Mouse (Mus musculus) myocyte (in vitro differentiated cells): Measurements from ENCODE around the gene Olfr1012.

ENCODE experiments used
- CEBPB ChIP-seq: IDR thresholded peaks from 2 replicates; pipeline ENCODE4 v1.6.1; 2011; ENCODE audit warnings: mild to moderate bottlenecking, moderate library complexity; ENCODE audit not compliant: poor library complexity, insufficient read depth, severe bottlenecking
- E2F4 ChIP-seq: IDR thresholded peaks from one replicate; pipeline ENCODE4 v1.6.1; 2011; ENCODE audit warnings: mild to moderate bottlenecking, control low read depth, moderate library complexity; ENCODE audit not compliant: insufficient read depth
- POLR2A ChIP-seq: IDR thresholded peaks from one replicate; pipeline ENCODE4 v1.6.1; 2011; ENCODE audit warnings: low read depth, mild to moderate bottlenecking, control low read depth, moderate library complexity; ENCODE audit not compliant: insufficient read length
- POLR2AphosphoS2 ChIP-seq: IDR thresholded peaks from one replicate; pipeline ENCODE4 v1.6.1; 2011; ENCODE audit warnings: low read depth, control low read depth; ENCODE audit not compliant: insufficient read length
- TCF12 ChIP-seq: IDR thresholded peaks from one replicate; pipeline ENCODE4 v1.6.1; 2011; ENCODE audit warnings: mild to moderate bottlenecking, control low read depth; ENCODE audit not compliant: poor library complexity, insufficient read depth, severe bottlenecking

DNA sequence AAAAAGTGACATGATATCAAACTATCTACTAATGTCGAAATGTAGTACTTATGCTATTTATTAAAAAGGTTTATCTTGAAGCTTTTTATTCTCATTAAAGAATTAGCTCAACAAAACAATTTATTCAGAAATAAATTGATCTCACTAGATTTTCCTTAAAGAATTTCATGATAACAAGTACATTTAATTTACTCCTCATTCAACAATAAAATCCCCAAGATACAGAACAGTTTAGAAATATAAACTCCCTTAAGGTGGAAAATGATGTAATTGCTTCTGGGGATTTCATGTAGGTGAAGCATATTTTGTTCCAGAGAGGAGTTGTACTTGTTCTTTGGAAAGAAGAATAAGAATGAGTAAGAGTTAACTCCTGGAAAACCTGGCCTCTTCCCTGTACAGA, 47.4 kb downstream of the Olfr1012 start, which contains the start of gene Olfr1009:
- TF ChIP-seq POLR2A (no peak), POLR2AphosphoS2 (no peak), CEBPB (no peak), E2F4 (no peak), TCF12 (no peak)
